Mouse (Mus musculus) skeletal muscle tissue, postnatal 0 days (tissue): Measurements from ENCODE around the gene Alpi. TPM values are rescaled to one million over a fixed set of nuclear protein-coding genes. Genes with fewer than 3 reads are reported as not detected.

Experiments
- polyA plus RNA-seq: library from polyadenylated mRNA; unstranded; fragments of >200 nt; fragmentation: Nextera tagmentation; extraction: Ambion mirVana; gene quantifications from 2 replicates; pipeline ENCODE4 v1.2.1, GENCODE M21; 2015

Alpi gene
- polyA plus RNA-seq = not detected in 2 replicates

DNA sequence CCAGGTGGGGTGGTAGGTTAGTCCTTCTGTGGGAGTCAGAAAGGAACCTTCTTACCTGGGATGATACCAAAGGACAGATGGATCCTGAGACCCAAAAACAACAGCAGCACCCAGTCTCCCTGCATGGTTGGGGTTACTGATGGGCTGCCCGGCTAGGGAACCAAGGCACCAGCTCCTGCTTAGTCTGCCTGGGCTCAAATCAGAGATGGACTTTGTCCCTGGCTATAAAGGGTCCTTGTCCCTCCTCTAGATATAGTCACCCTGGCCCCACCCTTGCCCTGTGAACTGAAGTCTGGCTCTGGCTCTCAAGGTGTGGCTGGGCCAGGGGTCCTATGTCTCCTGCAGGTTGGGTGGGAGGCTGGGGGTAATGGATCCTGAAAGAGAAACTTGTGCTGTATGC, at the start of gene Alpi:
Alpi (minus strand) TSS at position 196 of the 400 bp plus-strand sequence.

DNA sequence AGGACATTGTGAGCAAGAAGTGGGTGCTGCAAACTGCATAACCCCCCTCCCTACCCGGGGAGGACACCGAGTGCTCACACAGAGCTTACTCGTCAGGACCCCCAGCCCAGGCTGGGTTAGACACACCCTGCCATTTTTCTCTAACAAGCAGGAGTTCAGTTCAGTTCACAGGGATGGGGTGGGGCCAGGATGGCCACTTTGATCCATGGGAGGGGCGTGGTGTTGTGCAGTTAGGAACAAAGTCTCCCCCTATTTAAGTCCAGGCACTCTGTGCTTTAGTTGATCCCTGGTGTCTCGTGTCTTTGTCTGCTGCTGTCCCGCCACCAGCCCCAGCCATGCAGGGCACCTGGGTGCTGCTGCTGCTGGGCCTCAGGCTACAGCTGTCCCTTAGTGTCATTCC, 23.3 kb upstream of the Alpi start, which contains the start of gene Akp3:
Akp3 (plus strand) TSS at position 301 of the 400 bp plus-strand sequence.

DNA sequence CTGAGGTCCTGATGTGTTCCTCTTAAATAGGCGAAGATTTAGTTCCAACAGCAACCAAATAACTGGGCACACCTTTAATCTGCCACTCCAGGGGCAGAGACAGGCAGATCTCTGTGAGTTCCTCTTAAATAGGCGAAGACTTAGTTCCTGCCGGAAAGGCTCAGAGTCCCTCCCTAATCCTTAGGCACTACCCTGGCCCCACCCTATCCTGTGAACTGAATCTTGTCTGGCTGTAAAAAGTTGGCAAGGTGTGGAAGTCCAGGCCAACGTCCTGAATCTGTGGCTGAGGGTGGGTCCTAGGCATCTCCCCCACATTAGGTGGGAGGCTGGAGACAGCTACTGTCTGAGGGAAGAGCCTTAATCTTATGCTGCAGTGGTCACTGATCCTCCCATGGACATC, 11.6 kb downstream of the Alpi start, which contains the start of gene Alppl2:
Alppl2 (minus strand) TSS at position 101 of the 400 bp plus-strand sequence.

Other genes starting within 250 kb of the Alpi start
- not detected in 2 replicates for gene Alppl2, start 11.7 kb downstream of the Alpi start, polyA plus RNA-seq
- gene Akp3, start 23.4 kb upstream of the Alpi start, polyA plus RNA-seq = not detected in 2 replicates
- 0.06 and 0.18 TPM in 2 replicates for gene Ecel1, start 54.9 kb upstream of the Alpi start, polyA plus RNA-seq
- 0.24 and 0.26 TPM in 2 replicates for gene Prss56, start 81.7 kb upstream of the Alpi start, polyA plus RNA-seq
- gene Chrnd, start 89.0 kb upstream of the Alpi start, polyA plus RNA-seq = 28.5 and 32.9 TPM in 2 replicates
- gene Chrng, start 103.1 kb upstream of the Alpi start, polyA plus RNA-seq = 57.5 and 57.9 TPM in 2 replicates
- 140 and 147 TPM in 2 replicates for gene Eif4e2, start 112.3 kb upstream of the Alpi start, polyA plus RNA-seq
- gene Efhd1, start 162.8 kb upstream of the Alpi start, polyA plus RNA-seq = 4.6 and 5.2 TPM in 2 replicates
- 21.3 and 21.9 TPM in 2 replicates for gene Gigyf2, start 225.4 kb upstream of the Alpi start, polyA plus RNA-seq